Comparison of ENCODE assay signal across 10 mouse cellular contexts in genomic region chr16:20547423-20547822, GRCm38 (mm10). TPM values are rescaled to one million over a fixed set of nuclear protein-coding genes. Genes with fewer than 3 reads are reported as not detected.
DNase-seq lines count a peak whose midpoint lies in the region; ATAC-seq lines count a peak whose summit lies in the region.
"Had no signal": no experiment of that assay in that cellular context is flagged by ENCODE, and none has a peak within 500 bp of the region (broad histone marks: within the 10 kb centered on the region; RNA-seq: fewer than 3 reads in every experiment).

No protein-coding gene starts in this region.

- H3K9me3 ChIP-seq in heart, embryonic 15.5 days (replicated peaks), result no peaks in the 10 kb centered on the region
- H3K9me3 ChIP-seq in intestine, embryonic 15.5 days, result no peaks in the 10 kb centered on the region
- no peaks in the 10 kb centered on the region for H3K9me3 ChIP-seq in midbrain, embryonic 15.5 days

- peaks cover 21% of the 10 kb centered on the region for H3K4me1 ChIP-seq in heart, embryonic 15.5 days (replicated peaks)
- H3K4me1 ChIP-seq in intestine, embryonic 15.5 days (replicated peaks), result peaks cover 13% of the 10 kb centered on the region
- peaks cover 17% of the 10 kb centered on the region for H3K4me1 ChIP-seq in midbrain, embryonic 15.5 days

- H3K4me2 ChIP-seq in heart, embryonic 15.5 days, result peak overlapping the region; percentile 63
- peak overlapping the region; percentile 76 for H3K4me2 ChIP-seq in intestine, embryonic 15.5 days (replicated peaks)
- H3K4me2 ChIP-seq in midbrain, embryonic 15.5 days, result peak overlapping the region; percentile 75; the same call in 1 of the 2 replicates

- peak overlapping the region; percentile 66 for H3K27ac ChIP-seq in heart, embryonic 15.5 days
- peak overlapping the region; percentile 82 for H3K27ac ChIP-seq in intestine, embryonic 15.5 days
- peak overlapping the region; percentile 75; the same call in 1 of the 2 replicates for H3K27ac ChIP-seq in midbrain, embryonic 15.5 days

- H3K27me3 ChIP-seq in heart, embryonic 15.5 days, result no peaks in the 10 kb centered on the region
- H3K27me3 ChIP-seq in intestine, embryonic 15.5 days (replicated peaks), result no peaks in the 10 kb centered on the region
- no peaks in the 10 kb centered on the region for H3K27me3 ChIP-seq in midbrain, embryonic 15.5 days (replicated peaks)
- H3K27me3 ChIP-seq: Patski had no signal

- H3K36me3 ChIP-seq in heart, embryonic 15.5 days, result peaks cover 55% of the 10 kb centered on the region
- H3K36me3 ChIP-seq in intestine, embryonic 15.5 days, result peaks cover 30% of the 10 kb centered on the region
- peaks cover 41% of the 10 kb centered on the region for H3K36me3 ChIP-seq in midbrain, embryonic 15.5 days (replicated peaks)

- peak overlapping the region; percentile 83 for H3K4me3 ChIP-seq in heart, embryonic 15.5 days
- H3K4me3 ChIP-seq in intestine, embryonic 15.5 days (replicated peaks), result peak overlapping the region; percentile 70; the same call in 1 of the 2 replicates
- H3K4me3 ChIP-seq in midbrain, embryonic 15.5 days, result peak overlapping the region; percentile 79; the same call in 1 of the 2 replicates

- no peak for DNase-seq in heart, postnatal 10 days
- DNase-seq in R1 (ENCODE audit: low read depth, low spot score), result peak; percentile 50
- DNase-seq in spleen, postnatal 14 days (ENCODE audit: low spot score in 2 of 2), result no peak
- DNase-seq in left cerebral cortex, postnatal 36 days (ENCODE audit: low spot score in 2 of 2), result no peak
- no peak for DNase-seq in thymus, postnatal 4 days
- DNase-seq: right cerebral cortex, postnatal 4 days had no signal

- no peak for ATAC-seq in heart, embryonic 15.5 days (replicated peaks; ENCODE audit: insufficient number of reproducible peaks, insufficient read depth, low FRiP score, low read depth)
- ATAC-seq in intestine, embryonic 15.5 days, result peak; percentile 16; the same call in 1 of the 2 replicates
- ATAC-seq in midbrain, embryonic 15.5 days (replicated peaks), result no peak

- peak overlapping the region; percentile 60 for H3K9ac ChIP-seq in heart, embryonic 15.5 days
- H3K9ac ChIP-seq in intestine, embryonic 15.5 days, result peak overlapping the region; percentile 64; the same call in 1 of the 2 replicates
- H3K9ac ChIP-seq in midbrain, embryonic 15.5 days, result no peak overlapping the region

- WGBS in heart, embryonic 15.5 days, result 48% methylated on average over 5 of the region's 5 CpGs
- WGBS in intestine, embryonic 15.5 days, result 44% methylated on average over 5 of the region's 5 CpGs
- WGBS in midbrain, embryonic 15.5 days, result 56% methylated on average over 5 of the region's 5 CpGs

- intact Hi-C loops in heart, postnatal 10 days (cut with DNase I), result loop anchor here (5.0 kb wide), 1 partner anchor 40 kb away; no protein-coding TSS in a partner anchor
- intact Hi-C loops in left cerebral cortex, postnatal 36 days (cut with DNase I), result loop anchor here (5.0 kb wide), 2 partner anchors 35 to 95 kb away; no protein-coding TSS in a partner anchor

RNA-seq across cellular contexts. Expression of gene Abcf3, which starts 1.0 kb away (rescaled TPM):
- polyA plus RNA-seq in heart, embryonic 15.5 days (2015; fragmentation: Nextera tagmentation; extraction: Ambion mirVana), result 47.1 and 50.5 TPM in 2 replicates
- 10 to 100 TPM; 62.9 to 66.2 TPM for total RNA-seq in heart, postnatal 10 days (2021)
- 58.6 and 59.0 TPM in 2 replicates for polyA plus RNA-seq in intestine, embryonic 15.5 days (2015; fragmentation: Nextera tagmentation; extraction: Ambion mirVana)
- polyA plus RNA-seq in midbrain, embryonic 15.5 days (2015; fragmentation: Nextera tagmentation; extraction: Ambion mirVana), result 85.8 and 86.2 TPM in 2 replicates
- total RNA-seq in left cerebral cortex, postnatal 36 days (2021), result 100 to 1,000 TPM in 1 of 2 experiments, 10 to 100 TPM in 1; 88.3 to 102 TPM

RNA-seq across cellular contexts. Expression of gene Ap2m1, which starts 12.1 kb away (rescaled TPM):
- polyA plus RNA-seq in heart, embryonic 15.5 days (2015; fragmentation: Nextera tagmentation; extraction: Ambion mirVana), result 440 and 469 TPM in 2 replicates
- 100 to 1,000 TPM; 253 to 284 TPM for total RNA-seq in heart, postnatal 10 days (2021)
- polyA plus RNA-seq in intestine, embryonic 15.5 days (2015; fragmentation: Nextera tagmentation; extraction: Ambion mirVana), result 614 and 624 TPM in 2 replicates
- 1,259 and 1,287 TPM in 2 replicates for polyA plus RNA-seq in midbrain, embryonic 15.5 days (2015; fragmentation: Nextera tagmentation; extraction: Ambion mirVana)
- 100 to 1,000 TPM; 792 to 907 TPM for total RNA-seq in left cerebral cortex, postnatal 36 days (2021)

RNA-seq across cellular contexts. Expression of gene Dvl3, which starts 30.6 kb away (rescaled TPM):
- polyA plus RNA-seq in heart, embryonic 15.5 days (2015; fragmentation: Nextera tagmentation; extraction: Ambion mirVana), result 16.9 and 24.3 TPM in 2 replicates
- total RNA-seq in heart, postnatal 10 days (2021), result 10 to 100 TPM; 60.7 to 61.7 TPM
- 18.1 and 19.5 TPM in 2 replicates for polyA plus RNA-seq in intestine, embryonic 15.5 days (2015; fragmentation: Nextera tagmentation; extraction: Ambion mirVana)
- polyA plus RNA-seq in midbrain, embryonic 15.5 days (2015; fragmentation: Nextera tagmentation; extraction: Ambion mirVana), result 42.0 and 43.8 TPM in 2 replicates
- total RNA-seq in left cerebral cortex, postnatal 36 days (2021), result 10 to 100 TPM; 63.5 to 75.7 TPM

RNA-seq across cellular contexts. Expression of gene Vwa5b2, which starts 41.8 kb away (rescaled TPM):
- polyA plus RNA-seq in heart, embryonic 15.5 days (2015; fragmentation: Nextera tagmentation; extraction: Ambion mirVana), result 0.09 and 0.80 TPM in 2 replicates
- 1 to 10 TPM in 1 of 2 experiments, under 1 TPM in 1; 0.30 to 1.0 TPM for total RNA-seq in heart, postnatal 10 days (2021)
- 5.5 and 7.0 TPM in 2 replicates for polyA plus RNA-seq in intestine, embryonic 15.5 days (2015; fragmentation: Nextera tagmentation; extraction: Ambion mirVana)
- 20.4 and 24.0 TPM in 2 replicates for polyA plus RNA-seq in midbrain, embryonic 15.5 days (2015; fragmentation: Nextera tagmentation; extraction: Ambion mirVana)
- 10 to 100 TPM; 43.0 to 63.7 TPM for total RNA-seq in left cerebral cortex, postnatal 36 days (2021)

RNA-seq across cellular contexts. Expression of gene Eif2b5, which starts 48.8 kb away (rescaled TPM):
- polyA plus RNA-seq in heart, embryonic 15.5 days (2015; fragmentation: Nextera tagmentation; extraction: Ambion mirVana), result 66.6 and 75.9 TPM in 2 replicates
- total RNA-seq in heart, postnatal 10 days (2021), result 10 to 100 TPM; 52.7 to 54.2 TPM
- 99.4 and 102 TPM in 2 replicates for polyA plus RNA-seq in intestine, embryonic 15.5 days (2015; fragmentation: Nextera tagmentation; extraction: Ambion mirVana)
- 96.2 and 100 TPM in 2 replicates for polyA plus RNA-seq in midbrain, embryonic 15.5 days (2015; fragmentation: Nextera tagmentation; extraction: Ambion mirVana)
- 10 to 100 TPM; 56.4 to 66.8 TPM for total RNA-seq in left cerebral cortex, postnatal 36 days (2021)
